Mouse (Mus musculus): ENCODE data around the gene Rnf128. TPM values are rescaled to one million over a fixed set of nuclear protein-coding genes. Genes with fewer than 3 reads are reported as not detected.

Rnf128 gene
- total RNA-seq, 2 experiments from 2014 or later: 13.5 to 14.3 TPM

Other genes with a start within 250 kb of the Rnf128 start
- gene Trap1a, start 229.6 kb upstream of the Rnf128 start, total RNA-seq (2021): not detected
- gene D330045A20Rik, start 82.9 kb upstream of the Rnf128 start, total RNA-seq (2021): under 1 TPM; 0.07 to 0.16 TPM
- 1 to 10 TPM; 3.7 to 4.4 TPM for gene Tbc1d8b, start 121.7 kb downstream of the Rnf128 start, total RNA-seq (2021)
- not detected for gene Gm15013, start 151.2 kb downstream of the Rnf128 start, total RNA-seq (2021)
- gene Ripply1, start 219.0 kb downstream of the Rnf128 start, total RNA-seq (2021): under 1 TPM; 0.40 to 0.62 TPM
- gene Cldn2, start 237.5 kb downstream of the Rnf128 start, total RNA-seq (2021): under 1 TPM; 0.16 to 0.18 TPM